Mouse (Mus musculus): ENCODE measurements around the gene Cyp2w1. TPM values are rescaled to one million over a fixed set of nuclear protein-coding genes. Genes with fewer than 3 reads are reported as not detected.

Cyp2w1 gene
- total RNA-seq, 1 experiment from 2014 or later = not detected

- ATAC-seq (replicated peaks; ENCODE audit: insufficient number of reproducible peaks, low FRiP score, low TSS enrichment, poor library complexity, severe bottlenecking) = no peak
Measured at GRCm38 (mm10) chr5:139392219-139393196, 40.1 kb downstream of the Cyp2w1 start.

GRCm38 (mm10) chr5:139393197-139393588, 40.8 kb downstream of the Cyp2w1 start:
- ATAC-seq (replicated peaks; ENCODE audit: insufficient number of reproducible peaks, low FRiP score, low TSS enrichment, poor library complexity, severe bottlenecking) = no peak

DNA sequence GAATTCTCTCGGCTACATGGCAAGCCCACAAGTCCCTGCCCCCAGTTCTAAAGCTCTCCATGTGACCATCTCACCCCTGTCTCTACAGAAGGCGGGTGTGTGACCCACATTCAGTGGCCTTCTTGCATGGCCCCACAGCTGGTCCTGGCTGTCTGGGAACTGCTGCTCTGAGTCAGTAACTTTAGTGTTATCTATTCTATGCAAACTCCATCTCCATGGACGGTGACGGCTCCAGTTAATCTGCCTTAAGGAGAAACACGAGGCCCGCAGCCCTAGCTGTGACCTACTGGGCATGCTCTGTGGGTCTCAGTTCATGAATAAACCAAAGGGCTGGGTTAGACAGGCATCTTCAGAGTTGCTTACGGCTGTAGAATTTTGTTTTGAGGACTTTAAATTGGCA, 42.0 kb downstream of the Cyp2w1 start:
- ATAC-seq (replicated peaks; ENCODE audit: insufficient number of reproducible peaks, low FRiP score, low TSS enrichment, poor library complexity, severe bottlenecking) = no peak

DNA sequence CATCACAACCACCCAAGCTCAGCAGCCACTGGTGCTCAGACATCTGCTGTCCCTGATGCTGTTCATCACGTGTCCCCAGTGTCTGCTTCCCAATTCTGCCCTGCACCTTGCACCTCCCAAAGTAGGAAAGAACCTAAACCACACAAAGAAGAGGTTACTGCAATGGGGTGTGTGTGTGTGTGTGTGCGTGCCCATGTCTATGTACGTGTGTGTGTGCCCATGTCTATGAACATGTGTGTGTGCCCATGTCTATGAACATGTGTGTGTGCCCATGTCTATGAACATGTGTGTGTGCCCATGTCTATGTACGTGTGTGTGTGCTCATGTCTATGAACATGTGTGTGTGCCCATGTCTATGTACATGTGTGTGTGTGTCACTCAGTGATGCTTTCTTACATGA, 43.1 kb downstream of the Cyp2w1 start:
- no peak for ATAC-seq (replicated peaks; ENCODE audit: insufficient number of reproducible peaks, low FRiP score, low TSS enrichment, poor library complexity, severe bottlenecking)

- ATAC-seq (replicated peaks; ENCODE audit: insufficient number of reproducible peaks, low FRiP score, low TSS enrichment, poor library complexity, severe bottlenecking) = no peak
Measured at GRCm38 (mm10) chr5:139397359-139397916, 45.0 kb downstream of the Cyp2w1 start.

- ATAC-seq (replicated peaks; ENCODE audit: insufficient number of reproducible peaks, low FRiP score, low TSS enrichment, poor library complexity, severe bottlenecking) = peak; percentile 69
Measured at GRCm38 (mm10) chr5:139397959-139398753, 45.7 kb downstream of the Cyp2w1 start.

DNA sequence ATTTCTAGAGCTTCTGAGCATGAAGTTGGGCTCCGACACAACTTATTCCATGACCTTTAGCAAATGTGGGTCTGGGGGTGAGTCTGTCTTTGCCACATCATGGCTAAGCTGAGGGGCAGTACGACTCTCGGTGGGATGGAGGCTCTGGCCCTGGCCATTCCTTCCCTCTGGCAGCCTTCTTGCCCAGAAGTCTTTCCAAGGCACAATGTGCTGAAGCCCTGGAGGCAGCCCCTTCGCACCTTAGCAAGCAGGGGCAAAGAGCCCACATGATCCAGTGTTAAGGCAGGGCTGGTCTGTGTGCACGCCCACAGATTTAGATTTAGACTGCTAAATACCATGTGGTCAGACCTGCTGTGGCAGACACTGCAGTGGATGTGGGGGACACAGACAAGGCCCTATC, 46.4 kb downstream of the Cyp2w1 start:
- ATAC-seq (replicated peaks; ENCODE audit: insufficient number of reproducible peaks, low FRiP score, low TSS enrichment, poor library complexity, severe bottlenecking) = no peak

DNA sequence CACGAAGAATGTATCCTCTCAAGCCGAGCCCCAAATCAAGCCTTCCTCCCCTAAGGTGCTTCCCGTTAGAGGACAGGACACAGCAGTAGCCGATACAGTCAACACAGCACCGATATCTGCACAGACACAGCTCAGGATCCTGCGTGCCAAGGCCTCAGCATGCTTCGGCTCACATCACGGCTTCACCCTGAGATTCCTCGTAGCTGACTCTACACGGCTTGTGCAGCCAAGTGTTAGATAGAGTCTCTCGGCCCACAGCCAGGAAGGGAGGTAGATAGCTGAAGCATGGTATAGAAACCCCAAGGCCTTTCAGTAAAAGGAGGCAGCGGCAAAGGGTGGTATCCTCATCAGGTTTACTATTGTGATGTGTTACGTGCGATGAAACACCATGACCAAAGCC, 47.6 kb downstream of the Cyp2w1 start:
- no peak for ATAC-seq (replicated peaks; ENCODE audit: insufficient number of reproducible peaks, low FRiP score, low TSS enrichment, poor library complexity, severe bottlenecking)

DNA sequence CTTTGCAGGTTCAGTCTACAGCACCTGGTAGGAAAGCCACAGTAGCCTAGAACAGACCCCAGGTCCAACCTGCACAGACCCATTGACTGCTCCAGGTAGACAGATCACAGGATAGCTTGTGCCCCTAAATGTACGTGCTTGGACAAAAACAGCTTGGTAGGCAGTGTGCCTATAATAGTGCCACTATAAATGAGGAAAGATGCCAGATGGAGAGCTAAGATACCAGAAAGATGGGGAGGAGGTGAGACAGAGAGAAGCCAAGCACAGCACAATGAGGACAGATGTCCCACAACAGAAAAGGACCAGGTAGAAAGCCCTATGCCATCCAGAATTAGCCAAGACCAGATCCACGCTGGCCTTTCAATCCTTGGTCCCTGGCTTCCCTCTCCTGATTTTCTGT, 49.7 kb downstream of the Cyp2w1 start:
- ATAC-seq (replicated peaks; ENCODE audit: insufficient number of reproducible peaks, low FRiP score, low TSS enrichment, poor library complexity, severe bottlenecking) = no peak

DNA sequence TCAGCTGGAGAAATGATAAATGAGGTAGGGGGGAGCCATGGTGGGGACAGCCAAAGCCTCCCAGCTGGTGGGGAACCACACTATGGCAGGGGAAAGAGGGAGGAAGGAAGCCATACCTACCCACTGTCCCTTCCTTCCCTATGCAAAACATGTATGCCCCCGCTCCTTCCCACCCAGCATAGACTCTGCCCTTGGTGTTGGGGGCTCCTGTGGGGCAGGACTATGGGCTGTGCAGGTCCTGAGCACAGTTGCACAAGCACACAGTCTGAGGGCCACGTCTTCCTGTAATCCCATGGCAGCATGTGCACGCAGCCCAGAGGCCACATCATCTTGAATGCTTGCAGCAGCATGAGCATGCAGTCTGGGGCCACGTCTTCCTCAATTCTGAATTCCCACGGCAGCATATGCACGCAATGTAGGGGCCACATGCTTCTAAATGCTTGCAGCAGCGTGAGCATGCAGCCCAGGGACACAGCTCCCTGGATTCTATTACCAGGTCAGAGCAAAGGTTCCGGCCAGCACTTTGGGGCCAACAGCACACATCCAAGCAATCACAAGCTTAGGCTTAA, 51.4 kb downstream of the Cyp2w1 start:
- ATAC-seq (replicated peaks; ENCODE audit: insufficient number of reproducible peaks, low FRiP score, low TSS enrichment, poor library complexity, severe bottlenecking) = peak; percentile 13

- ATAC-seq (replicated peaks; ENCODE audit: insufficient number of reproducible peaks, low FRiP score, low TSS enrichment, poor library complexity, severe bottlenecking) = peak; percentile 49
Measured at GRCm38 (mm10) chr5:139404801-139405401, 52.5 kb downstream of the Cyp2w1 start, which contains the start of gene C130050O18Rik. Gene C130050O18Rik, plus strand, starts transcription at chr5:139405280.

DNA sequence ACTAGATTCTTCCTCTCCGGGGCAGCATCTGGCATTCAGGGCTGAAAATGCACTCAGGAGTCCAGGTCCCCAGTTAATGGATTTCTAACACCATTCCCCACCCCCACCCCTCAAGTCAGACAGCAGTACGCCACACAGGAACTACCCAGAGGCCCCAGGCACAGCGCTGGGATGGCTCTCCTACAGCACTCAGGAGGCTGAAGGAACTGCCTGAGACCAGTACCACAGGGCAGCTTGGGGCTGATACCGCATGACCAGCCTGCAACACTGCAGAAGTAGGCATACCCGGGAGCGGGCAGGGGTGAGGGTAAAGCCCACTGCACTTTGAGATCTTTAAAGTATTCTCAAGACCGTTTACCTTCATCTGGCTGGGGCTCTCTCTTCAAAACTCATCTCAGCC, 53.1 kb downstream of the Cyp2w1 start:
- ATAC-seq (replicated peaks; ENCODE audit: insufficient number of reproducible peaks, low FRiP score, low TSS enrichment, poor library complexity, severe bottlenecking) = no peak

DNA sequence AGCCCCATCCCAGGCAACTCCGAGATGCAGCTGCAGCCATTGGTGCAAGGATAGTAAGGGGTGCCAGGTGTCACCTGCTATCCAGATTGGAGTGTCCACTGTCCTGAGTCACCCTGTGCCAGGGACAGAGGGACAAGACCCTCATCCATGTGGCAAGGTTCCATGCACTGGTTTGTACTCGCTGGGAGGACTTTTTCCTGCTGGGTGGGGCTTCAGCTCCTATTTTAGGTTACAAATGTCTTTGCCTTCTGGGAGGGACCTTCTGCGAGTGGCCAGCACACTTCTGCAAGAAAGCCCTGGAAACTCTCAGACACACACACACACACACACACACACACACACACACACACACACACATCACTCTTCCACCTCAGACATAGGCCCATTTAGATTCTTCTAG, 53.5 kb downstream of the Cyp2w1 start:
- 0 out of 2 replicates have a peak, but pooled peaks have one; percentile 3 for ATAC-seq (replicated peaks; ENCODE audit: insufficient number of reproducible peaks, low FRiP score, low TSS enrichment, poor library complexity, severe bottlenecking)

Other genes starting within 250 kb of the Cyp2w1 start
- 17.1 TPM in 1 of 3 replicates, not detected in the others for gene Prkar1b, start 202.6 kb upstream of the Cyp2w1 start, total RNA-seq (2017)
- gene Dnaaf5, start 202.4 kb upstream of the Cyp2w1 start, total RNA-seq (2017) = 5.8 to 11.9 TPM (median 6.1 TPM) in 3 replicates
- 62.9 to 89.5 TPM (median 80.2 TPM) in 3 replicates for gene Sun1, start 152.0 kb upstream of the Cyp2w1 start, total RNA-seq (2017)
- 20.5 to 26.5 TPM (median 21.0 TPM) in 3 replicates for gene Get4, start 100.3 kb upstream of the Cyp2w1 start, total RNA-seq (2017)
- gene Adap1, start 27.0 kb upstream of the Cyp2w1 start, total RNA-seq (2017) = 67.3 to 90.2 TPM (median 72.6 TPM) in 3 replicates
- gene Cox19, start 1.2 kb upstream of the Cyp2w1 start, total RNA-seq (2017) = 9.5 to 46.4 TPM (median 15.2 TPM) in 3 replicates
- gene Gpr146, start 25.1 kb downstream of the Cyp2w1 start, total RNA-seq (2017) = 6.9 to 10.8 TPM (median 9.8 TPM) in 3 replicates
- gene C130050O18Rik, start 52.7 kb downstream of the Cyp2w1 start, total RNA-seq (2017) = 28.4 to 51.7 TPM (median 32.7 TPM) in 3 replicates
- gene Gper1, start 70.5 kb downstream of the Cyp2w1 start, total RNA-seq (2017) = 0.53 to 1.3 TPM in 2 of 3 replicates, not detected in the other
- 16.2 to 45.2 TPM (median 35.8 TPM) in 3 replicates for gene 3110082I17Rik, start 107.9 kb downstream of the Cyp2w1 start, total RNA-seq (2017)
- 19.3 to 53.0 TPM (median 49.3 TPM) in 3 replicates for gene Zfand2a, start 131.9 kb downstream of the Cyp2w1 start, total RNA-seq (2017)
- gene Uncx, start 190.9 kb downstream of the Cyp2w1 start, total RNA-seq (2017) = not detected in 3 replicates